Mouse (Mus musculus) testis, adult 2 months (tissue): Measurements from ENCODE around the gene Olfr1065. TPM values are rescaled to one million over a fixed set of nuclear protein-coding genes. Genes with fewer than 3 reads are reported as not detected.

Source experiments
- H3K27ac ChIP-seq: fragments of 200-500 bp; 2 replicates; pipeline ENCODE4 v1.5.1; 2012; ENCODE audit warnings: low read depth, low read length; ENCODE audit not compliant: control insufficient read depth, insufficient read depth
- H3K27me3 ChIP-seq: fragments of 200-500 bp; 2 replicates; pipeline ENCODE4 v1.6.1; 2012; ENCODE audit warnings: mild to moderate bottlenecking, low read length, moderate library complexity; ENCODE audit not compliant: control insufficient read depth, insufficient read depth
- H3K36me3 ChIP-seq: fragments of 200-500 bp; 2 replicates; pipeline ENCODE4 v1.6.1; 2012; ENCODE audit warnings: mild to moderate bottlenecking, low read length; ENCODE audit not compliant: control insufficient read depth, insufficient read depth
- H3K4me1 ChIP-seq: fragments of 200-500 bp; 2 replicates; pipeline ENCODE4 v1.6.1; 2012; ENCODE audit warnings: low read length; ENCODE audit not compliant: control insufficient read depth, insufficient read depth
- H3K4me3 ChIP-seq: fragments of 200-500 bp; 2 replicates; pipeline ENCODE4 v1.5.1; 2012; ENCODE audit warnings: low read depth, mild to moderate bottlenecking, low read length, moderate library complexity, mixed read lengths; ENCODE audit not compliant: control insufficient read depth
- CTCF ChIP-seq: fragments of 200-500 bp; IDR thresholded peaks from 2 replicates; pipeline ENCODE4 v1.5.1; 2012; ENCODE audit warnings: low read depth, mild to moderate bottlenecking, inconsistent platforms, low read length, moderate library complexity; ENCODE audit not compliant: control insufficient read depth, insufficient read depth, insufficient replicate concordance
- POLR2A ChIP-seq: fragments of 200-500 bp; IDR thresholded peaks from 2 replicates; pipeline ENCODE4 v1.6.1; 2012; ENCODE audit warnings: low read depth, mild to moderate bottlenecking, inconsistent platforms, low read length, moderate library complexity; ENCODE audit not compliant: control insufficient read depth
- polyA plus RNA-seq: library from polyadenylated mRNA; depleted of rRNA; stranded (reverse); fragments of >200 nt; gene quantifications from 2 replicates; pipeline ENCODE4 v1.2.3, GENCODE M21; 2012; rRNA removed

The Olfr1065 gene
- polyA plus RNA-seq, 1 experiment, result not detected

GRCm38 (mm10) chr2:86413950-86414349 lies 36.4 kb downstream of the Olfr1065 start, which contains the start of gene Olfr1061:
TSS of gene Olfr1061 (minus strand) at chr2:86414050.
- no peak within 1 kb of the TSS for H3K4me3 ChIP-seq
- H3K4me1 ChIP-seq, result no peaks in the 10 kb centered on the region
- H3K27ac ChIP-seq, result no peak within 1 kb of the TSS
- H3K27me3 ChIP-seq, result no peaks in the 10 kb centered on the region
- TF ChIP-seq POLR2A (no peak), CTCF (no peak)
- no peaks in the 10 kb centered on the region for H3K36me3 ChIP-seq

- Histone ChIP-seq H3K36me3 (no peaks in the 10 kb centered on the region), H3K4me3 (no peak overlapping the region), H3K27ac (no peak overlapping the region), H3K27me3 (no peaks in the 10 kb centered on the region), H3K4me1 (no peaks in the 10 kb centered on the region)
- TF ChIP-seq POLR2A (no peak), CTCF (no peak)
These were observed 55.3 kb downstream of the Olfr1065 start for GRCm38 (mm10) chr2:86395114-86395513.

Other genes starting within 250 kb of the Olfr1065 start
- not detected in 2 replicates for gene Olfr1045, start 247.6 kb downstream of the Olfr1065 start, polyA plus RNA-seq
- not detected in 2 replicates for gene Olfr1046, start 231.3 kb downstream of the Olfr1065 start, polyA plus RNA-seq
- gene Olfr1047, start 219.2 kb downstream of the Olfr1065 start, polyA plus RNA-seq, result not detected in 2 replicates
- not detected in 2 replicates for gene Olfr1048, start 210.3 kb downstream of the Olfr1065 start, polyA plus RNA-seq
- not detected in 2 replicates for gene Olfr1049, start 192.3 kb downstream of the Olfr1065 start, polyA plus RNA-seq
- not detected in 2 replicates for gene Olfr1051, start 171.5 kb downstream of the Olfr1065 start, polyA plus RNA-seq
- not detected in 2 replicates for gene Olfr1052, start 158.1 kb downstream of the Olfr1065 start, polyA plus RNA-seq
- not detected in 2 replicates for gene Olfr1053, start 135.3 kb downstream of the Olfr1065 start, polyA plus RNA-seq
- gene Olfr1054, start 115.2 kb downstream of the Olfr1065 start, polyA plus RNA-seq, result not detected in 2 replicates
- gene Olfr1055, start 100.3 kb downstream of the Olfr1065 start, polyA plus RNA-seq, result not detected in 2 replicates
- not detected in 2 replicates for gene Olfr1056, start 88.1 kb downstream of the Olfr1065 start, polyA plus RNA-seq
- gene Olfr1057, start 72.2 kb downstream of the Olfr1065 start, polyA plus RNA-seq, result not detected in 2 replicates
- not detected in 2 replicates for gene Olfr1058, start 62.0 kb downstream of the Olfr1065 start, polyA plus RNA-seq
- not detected in 2 replicates for gene Olfr1061, start 36.5 kb downstream of the Olfr1065 start, polyA plus RNA-seq
- not detected in 2 replicates for gene Olfr1062, start 23.8 kb downstream of the Olfr1065 start, polyA plus RNA-seq
- gene Olfr1066, start 5.7 kb upstream of the Olfr1065 start, polyA plus RNA-seq, result not detected in 2 replicates
- gene Olfr228, start 36.8 kb upstream of the Olfr1065 start, polyA plus RNA-seq, result not detected in 2 replicates
- not detected in 2 replicates for gene Olfr1076, start 57.9 kb upstream of the Olfr1065 start, polyA plus RNA-seq
- gene Olfr1079, start 91.9 kb upstream of the Olfr1065 start, polyA plus RNA-seq, result not detected in 2 replicates
- gene Olfr1080, start 107.6 kb upstream of the Olfr1065 start, polyA plus RNA-seq, result not detected in 2 replicates
- not detected in 2 replicates for gene Olfr1082, start 148.4 kb upstream of the Olfr1065 start, polyA plus RNA-seq
- not detected in 2 replicates for gene Olfr1084, start 189.1 kb upstream of the Olfr1065 start, polyA plus RNA-seq
- not detected in 2 replicates for gene Olfr1085, start 211.4 kb upstream of the Olfr1065 start, polyA plus RNA-seq
- gene Olfr1086, start 229.5 kb upstream of the Olfr1065 start, polyA plus RNA-seq, result not detected in 2 replicates
- not detected in 2 replicates for gene Olfr1087, start 247.8 kb upstream of the Olfr1065 start, polyA plus RNA-seq